Mouse (Mus musculus) limb, embryonic 15.5 days (tissue): ENCODE measurements around the gene Tmub2. TPM values are rescaled to one million over a fixed set of nuclear protein-coding genes. Genes with fewer than 3 reads are reported as not detected.

Source experiments
- ATAC-seq: fragments of 200-750 bp; cut with Nextera tagmentation; 2 replicates; pipeline ENCODE4 v1.8.0; 2017; ENCODE audit warnings: low read depth, moderate TSS enrichment; ENCODE audit not compliant: insufficient number of reproducible peaks, low FRiP score, low TSS enrichment
- H3K27ac ChIP-seq: fragments of 300-500 bp; sonication (generic); 2 replicates; pipeline ENCODE4 v1.5.1; 2015; ENCODE audit warnings: moderate library complexity, mild to moderate bottlenecking, inconsistent platforms
- H3K27me3 ChIP-seq: fragments of 300-500 bp; sonication (generic); 2 replicates; pipeline ENCODE4 v1.6.1; 2015; ENCODE audit warnings: inconsistent platforms
- H3K36me3 ChIP-seq: fragments of 300-500 bp; sonication (generic); 2 replicates; pipeline ENCODE4 v1.6.1; 2015; ENCODE audit warnings: inconsistent platforms
- H3K4me1 ChIP-seq: fragments of 300-500 bp; sonication (generic); 2 replicates; pipeline ENCODE4 v1.6.1; 2015; ENCODE audit warnings: inconsistent platforms
- H3K4me2 ChIP-seq: fragments of 300-500 bp; sonication (generic); 2 replicates; pipeline ENCODE4 v1.6.1; 2015; ENCODE audit warnings: mild to moderate bottlenecking, inconsistent platforms
- H3K4me3 ChIP-seq: fragments of 300-500 bp; sonication (generic); 2 replicates; pipeline ENCODE4 v1.5.1; 2015; ENCODE audit warnings: mild to moderate bottlenecking, inconsistent platforms
- H3K9ac ChIP-seq: fragments of 300-500 bp; sonication (generic); 2 replicates; pipeline ENCODE4 v1.6.1; 2015; ENCODE audit warnings: inconsistent platforms
- H3K9me3 ChIP-seq: fragments of 300-500 bp; sonication (generic); 2 replicates; pipeline ENCODE4 v1.6.1; 2016; ENCODE audit warnings: inconsistent platforms
- WGBS: fragments of 180-500 bp; shearing (Covaris S2); methylation state at CpG from one replicate; pipeline ENCODE4 v1.1.7; 2015; 5-methylcytosine and 5-hydroxymethylcytosine counted together
- polyA plus RNA-seq: library from polyadenylated mRNA; unstranded; fragments of >200 nt; fragmentation: Nextera tagmentation; extraction: Ambion mirVana; gene quantifications from 2 replicates; pipeline ENCODE4 v1.2.1, GENCODE M21; 2015

Gene Tmub2
- polyA plus RNA-seq: 53.4 and 53.9 TPM in 2 replicates

DNA sequence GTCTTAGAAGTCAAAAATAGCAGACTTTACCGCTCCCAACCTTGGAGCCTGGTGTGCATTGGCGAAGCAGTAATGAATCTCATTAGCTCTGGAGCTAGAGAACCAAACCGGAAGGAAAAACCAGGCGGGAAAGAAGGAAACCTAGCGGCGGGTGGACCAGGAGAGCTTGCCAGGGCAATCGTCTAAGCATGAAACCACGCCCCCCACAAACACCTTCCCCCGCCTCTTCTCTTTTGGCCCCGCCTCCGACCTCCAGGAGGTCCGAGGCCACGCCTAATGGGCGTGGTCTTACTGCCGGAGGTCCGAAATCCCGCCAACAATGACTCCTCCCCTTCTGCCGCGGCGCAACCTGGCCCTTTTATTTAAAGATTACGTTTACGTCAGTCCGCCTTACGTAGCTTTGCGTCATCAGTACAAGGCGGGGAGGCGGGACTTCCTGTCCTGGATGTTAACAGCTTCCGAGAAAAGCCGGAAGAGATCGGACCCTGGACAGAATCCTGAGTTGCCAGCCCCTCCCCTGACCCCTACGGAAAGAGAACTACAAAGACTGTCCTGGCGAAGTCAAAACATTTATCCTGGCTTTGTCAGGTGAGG is at the start of gene Tmub2:
Tmub2 (plus strand) TSS at position 431 of the 594 bp plus-strand sequence.
- WGBS: under 1% methylated on average over 32 of the region's 32 CpGs
- H3K36me3 ChIP-seq: peaks cover 25% of the 10 kb centered on the region
- peak within 1 kb of the TSS; percentile 86 for H3K27ac ChIP-seq
- peak within 1 kb of the TSS; percentile 81 for H3K9ac ChIP-seq
- peaks cover 16% of the 10 kb centered on the region for H3K4me1 ChIP-seq
- H3K9me3 ChIP-seq: no peaks in the 10 kb centered on the region
- H3K4me3 ChIP-seq: peak within 1 kb of the TSS; percentile 69
- H3K4me2 ChIP-seq: peak within 1 kb of the TSS; percentile 70
- ATAC-seq: peak; percentile 90
- H3K27me3 ChIP-seq: no peaks in the 10 kb centered on the region

- H3K4me3 ChIP-seq: no peak overlapping the region
- H3K4me2 ChIP-seq: no peak overlapping the region
- no peaks in the 10 kb centered on the region for H3K9me3 ChIP-seq
- H3K36me3 ChIP-seq: no peaks in the 10 kb centered on the region
- WGBS: 58% methylated on average over 2 of the region's 2 CpGs
- H3K4me1 ChIP-seq: no peaks in the 10 kb centered on the region
- H3K27me3 ChIP-seq: no peaks in the 10 kb centered on the region
- no peak overlapping the region for H3K9ac ChIP-seq
- no peak for ATAC-seq
- H3K27ac ChIP-seq: no peak overlapping the region
Observed at GRCm38 (mm10) chr11:102236022-102236421, 48.7 kb upstream of the Tmub2 start.

GRCm38 (mm10) chr11:102240636-102241035 is 44.1 kb upstream of the Tmub2 start:
- peaks cover 13% of the 10 kb centered on the region for H3K4me1 ChIP-seq
- 89% methylated on average over 6 of the region's 6 CpGs for WGBS
- no peak overlapping the region for H3K27ac ChIP-seq
- H3K9me3 ChIP-seq: no peaks in the 10 kb centered on the region
- no peak for ATAC-seq
- H3K36me3 ChIP-seq: no peaks in the 10 kb centered on the region
- no peaks in the 10 kb centered on the region for H3K27me3 ChIP-seq
- no peak overlapping the region for H3K4me3 ChIP-seq
- H3K4me2 ChIP-seq: no peak overlapping the region
- H3K9ac ChIP-seq: no peak overlapping the region

- no peaks in the 10 kb centered on the region for H3K36me3 ChIP-seq
- no peaks in the 10 kb centered on the region for H3K27me3 ChIP-seq
- peaks cover 18% of the 10 kb centered on the region for H3K4me1 ChIP-seq
- 83% methylated on average over 5 of the region's 5 CpGs for WGBS
- H3K9me3 ChIP-seq: no peaks in the 10 kb centered on the region
- H3K9ac ChIP-seq: no peak overlapping the region
- no peak overlapping the region for H3K4me2 ChIP-seq
- no peak for ATAC-seq
- no peak overlapping the region for H3K27ac ChIP-seq
- no peak overlapping the region for H3K4me3 ChIP-seq
Observed at GRCm38 (mm10) chr11:102241246-102241645, 43.5 kb upstream of the Tmub2 start.

- no peaks in the 10 kb centered on the region for H3K27me3 ChIP-seq
- H3K4me3 ChIP-seq: no peak overlapping the region
- no peaks in the 10 kb centered on the region for H3K36me3 ChIP-seq
- H3K27ac ChIP-seq: no peak overlapping the region
- no peak overlapping the region for H3K9ac ChIP-seq
- no peak overlapping the region for H3K4me2 ChIP-seq
- no peaks in the 10 kb centered on the region for H3K9me3 ChIP-seq
- H3K4me1 ChIP-seq: peaks cover 20% of the 10 kb centered on the region
- ATAC-seq: no peak
- WGBS: 55% methylated on average over 5 of the region's 5 CpGs
Observed at GRCm38 (mm10) chr11:102241874-102242273, 42.9 kb upstream of the Tmub2 start.

DNA sequence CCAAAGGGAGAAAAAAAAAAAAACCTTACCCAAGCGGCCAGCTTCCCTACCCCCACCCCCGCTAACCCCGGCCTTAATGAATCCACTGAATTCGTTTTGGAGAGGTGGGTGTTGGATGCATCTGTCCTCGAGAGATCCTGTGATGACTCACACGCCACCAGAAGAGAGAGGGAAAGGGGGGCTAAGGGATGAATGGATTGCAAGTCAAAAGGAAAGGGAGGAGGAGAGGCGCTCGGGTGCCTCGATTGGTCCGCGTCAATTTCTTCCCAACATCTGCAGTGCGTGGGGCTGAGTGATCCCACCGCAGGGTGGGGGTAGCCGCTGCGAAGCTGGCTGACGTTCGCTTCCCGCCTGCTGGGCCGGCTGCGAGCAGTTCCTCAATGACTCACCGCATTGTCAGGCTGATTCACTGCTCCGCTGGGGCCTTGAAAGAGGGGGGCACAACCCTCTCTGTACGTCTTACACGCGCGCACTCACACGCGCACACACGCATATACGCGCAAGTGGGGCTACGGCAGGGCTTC is 39.7 kb upstream of the Tmub2 start:
- Histone ChIP-seq H3K36me3 (no peaks in the 10 kb centered on the region), H3K27ac (peak overlapping the region; percentile 82), H3K27me3 (no peaks in the 10 kb centered on the region), H3K4me2 (peak overlapping the region; percentile 71), H3K9me3 (no peaks in the 10 kb centered on the region), H3K4me1 (peaks cover 35% of the 10 kb centered on the region), H3K4me3 (peak overlapping the region; percentile 32), H3K9ac (peak overlapping the region; percentile 33)
- peak; percentile 75 for ATAC-seq
- 2% methylated on average over 32 of the region's 32 CpGs for WGBS

DNA sequence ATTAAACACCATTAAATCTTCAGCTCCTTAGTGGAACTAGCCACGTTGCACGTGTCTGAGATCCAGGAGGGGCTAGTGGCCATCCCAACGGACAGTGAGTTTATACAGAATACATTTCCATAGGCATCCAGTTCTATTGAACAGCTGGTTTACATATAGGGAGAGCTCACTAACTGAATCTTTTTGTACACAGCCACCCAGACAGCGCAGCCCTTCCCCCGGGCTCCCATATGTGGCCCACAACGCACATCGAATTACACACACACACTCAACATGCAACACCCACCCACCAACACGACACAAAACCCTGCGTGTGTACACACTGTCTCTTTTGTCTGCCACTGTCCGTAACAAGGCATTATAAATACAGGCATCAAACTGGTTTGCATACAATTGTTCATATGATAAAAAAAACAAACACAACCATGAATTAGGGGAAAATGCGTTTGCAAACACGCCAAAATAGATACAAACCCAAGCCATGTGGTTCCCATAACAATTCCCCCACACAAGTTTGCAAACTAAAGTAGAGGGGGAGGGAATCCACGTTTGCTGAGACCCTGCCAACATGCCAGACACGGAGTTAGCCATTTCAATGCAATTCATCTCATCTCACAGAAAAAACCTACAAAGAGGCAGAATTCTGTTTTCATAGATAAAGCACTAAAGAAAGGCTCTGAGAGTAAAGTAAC is 39.0 kb upstream of the Tmub2 start:
- peak overlapping the region; percentile 71 for H3K4me2 ChIP-seq
- peak overlapping the region; percentile 82 for H3K27ac ChIP-seq
- H3K27me3 ChIP-seq: no peaks in the 10 kb centered on the region
- 0 out of 2 replicates have a peak, but pooled peaks cover 2% of the 10 kb centered on the region for H3K36me3 ChIP-seq
- peaks cover 35% of the 10 kb centered on the region for H3K4me1 ChIP-seq
- no peaks in the 10 kb centered on the region for H3K9me3 ChIP-seq
- H3K9ac ChIP-seq: peak overlapping the region; percentile 33; the same call in 1 of the 2 replicates
- 40% methylated on average over 14 of the region's 14 CpGs for WGBS
- peak overlapping the region; percentile 32 for H3K4me3 ChIP-seq
- no peak for ATAC-seq

DNA sequence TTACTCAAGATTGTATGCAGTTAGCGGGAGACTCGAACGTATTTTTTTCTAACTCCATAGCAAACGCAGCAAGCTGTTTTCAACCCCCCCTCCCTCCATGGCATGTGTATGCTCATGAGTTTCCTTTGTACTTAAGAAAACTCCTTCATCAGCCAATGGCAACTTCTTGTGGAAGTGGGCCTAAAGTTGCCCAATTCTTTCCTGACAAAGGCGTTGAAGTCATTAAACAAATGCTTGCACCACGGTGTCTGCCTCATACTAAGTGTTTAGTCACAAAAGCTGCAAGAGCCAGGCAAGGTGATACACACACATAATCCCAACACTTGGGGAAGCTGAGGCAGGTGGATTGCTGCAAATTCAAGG is 38.5 kb upstream of the Tmub2 start:
- 66% methylated on average over 6 of the region's 6 CpGs for WGBS
- peak overlapping the region; percentile 82 for H3K27ac ChIP-seq
- no peaks in the 10 kb centered on the region for H3K9me3 ChIP-seq
- H3K4me1 ChIP-seq: peaks cover 35% of the 10 kb centered on the region
- H3K4me3 ChIP-seq: no peak overlapping the region
- no peak for ATAC-seq
- H3K36me3 ChIP-seq: 0 out of 2 replicates have a peak, but pooled peaks cover 5% of the 10 kb centered on the region
- H3K27me3 ChIP-seq: no peaks in the 10 kb centered on the region
- no peak overlapping the region for H3K4me2 ChIP-seq
- no peak overlapping the region for H3K9ac ChIP-seq

GRCm38 (mm10) chr11:102246871-102247270 is 37.9 kb upstream of the Tmub2 start:
- H3K27ac ChIP-seq: no peak overlapping the region

DNA sequence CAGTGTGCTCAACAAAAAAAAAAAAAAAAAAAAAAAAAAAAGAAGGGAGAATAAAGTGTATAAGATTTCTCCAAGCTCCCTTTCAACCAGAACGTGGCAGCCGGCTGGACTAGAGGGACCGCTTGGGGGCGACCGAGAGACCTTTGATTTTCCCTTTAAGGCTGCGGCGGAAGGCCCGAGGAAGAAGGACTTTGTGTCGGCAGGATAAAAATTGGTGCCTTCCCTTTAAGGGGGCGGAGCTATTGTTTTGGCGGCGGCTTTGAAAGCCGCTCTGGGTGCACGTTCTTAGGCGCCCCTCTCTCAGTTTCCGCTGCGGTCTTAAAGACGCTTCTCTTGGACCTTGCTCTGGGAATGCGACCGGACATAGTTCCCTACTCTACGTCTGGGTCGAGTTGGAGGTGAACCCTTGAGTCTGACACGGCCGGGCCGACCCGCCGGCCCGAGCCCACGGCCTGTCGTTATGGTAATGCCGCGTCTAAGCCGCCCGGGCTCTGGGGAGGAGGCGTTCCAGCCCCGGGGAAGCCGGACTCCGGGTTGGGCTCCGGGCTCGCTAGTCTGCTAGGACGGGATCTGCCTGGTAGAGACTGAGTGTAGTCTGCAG is 36.0 kb upstream of the Tmub2 start, which contains the start of gene BC030867:
BC030867 (plus strand) TSS at position 253 of the 601 bp plus-strand sequence.
- H3K4me3 ChIP-seq: peak within 1 kb of the TSS; percentile 62
- no peaks in the 10 kb centered on the region for H3K9me3 ChIP-seq
- peak within 1 kb of the TSS; percentile 33; the same call in 1 of the 2 replicates for H3K27ac ChIP-seq
- H3K4me1 ChIP-seq: peaks cover 35% of the 10 kb centered on the region
- under 1% methylated on average over 41 of the region's 41 CpGs for WGBS
- H3K4me2 ChIP-seq: peak within 1 kb of the TSS; percentile 94
- H3K36me3 ChIP-seq: peaks cover 8% of the 10 kb centered on the region; the same call in 1 of the 2 replicates
- H3K9ac ChIP-seq: peak within 1 kb of the TSS; percentile 55
- no peaks in the 10 kb centered on the region for H3K27me3 ChIP-seq
- no peak for ATAC-seq

More at GRCm38 (mm10) chr11:102246871-102247270, 37.9 kb upstream of the Tmub2 start:
- Histone ChIP-seq H3K4me3 (no peak overlapping the region), H3K27me3 (no peaks in the 10 kb centered on the region), H3K36me3 (0 out of 2 replicates have a peak, but pooled peaks cover 5% of the 10 kb centered on the region), H3K9ac (no peak overlapping the region), H3K9me3 (no peaks in the 10 kb centered on the region), H3K4me1 (peaks cover 35% of the 10 kb centered on the region), H3K4me2 (no peak overlapping the region)
- ATAC-seq: no peak
- WGBS: 86% methylated on average over 4 of the region's 4 CpGs

- Histone ChIP-seq H3K27ac (no peak overlapping the region), H3K4me2 (peak overlapping the region; percentile 94), H3K27me3 (no peaks in the 10 kb centered on the region), H3K36me3 (peaks cover 8% of the 10 kb centered on the region; the same call in 1 of the 2 replicates), H3K9ac (peak overlapping the region; percentile 55; the same call in 1 of the 2 replicates), H3K9me3 (no peaks in the 10 kb centered on the region), H3K4me3 (peak overlapping the region; percentile 62), H3K4me1 (peaks cover 33% of the 10 kb centered on the region)
- 11% methylated on average over 9 of the region's 9 CpGs for WGBS
- no peak for ATAC-seq
Observed at GRCm38 (mm10) chr11:102249351-102250090, 35.2 kb upstream of the Tmub2 start.
